Mouse (Mus musculus): ENCODE data around the gene Rad18.
"Not testable (repeated sequence)": the region's sequence is repeated elsewhere in the genome, so short reads cannot be mapped to it uniquely, and the experiment has no call there.

The Rad18 gene

DNA sequence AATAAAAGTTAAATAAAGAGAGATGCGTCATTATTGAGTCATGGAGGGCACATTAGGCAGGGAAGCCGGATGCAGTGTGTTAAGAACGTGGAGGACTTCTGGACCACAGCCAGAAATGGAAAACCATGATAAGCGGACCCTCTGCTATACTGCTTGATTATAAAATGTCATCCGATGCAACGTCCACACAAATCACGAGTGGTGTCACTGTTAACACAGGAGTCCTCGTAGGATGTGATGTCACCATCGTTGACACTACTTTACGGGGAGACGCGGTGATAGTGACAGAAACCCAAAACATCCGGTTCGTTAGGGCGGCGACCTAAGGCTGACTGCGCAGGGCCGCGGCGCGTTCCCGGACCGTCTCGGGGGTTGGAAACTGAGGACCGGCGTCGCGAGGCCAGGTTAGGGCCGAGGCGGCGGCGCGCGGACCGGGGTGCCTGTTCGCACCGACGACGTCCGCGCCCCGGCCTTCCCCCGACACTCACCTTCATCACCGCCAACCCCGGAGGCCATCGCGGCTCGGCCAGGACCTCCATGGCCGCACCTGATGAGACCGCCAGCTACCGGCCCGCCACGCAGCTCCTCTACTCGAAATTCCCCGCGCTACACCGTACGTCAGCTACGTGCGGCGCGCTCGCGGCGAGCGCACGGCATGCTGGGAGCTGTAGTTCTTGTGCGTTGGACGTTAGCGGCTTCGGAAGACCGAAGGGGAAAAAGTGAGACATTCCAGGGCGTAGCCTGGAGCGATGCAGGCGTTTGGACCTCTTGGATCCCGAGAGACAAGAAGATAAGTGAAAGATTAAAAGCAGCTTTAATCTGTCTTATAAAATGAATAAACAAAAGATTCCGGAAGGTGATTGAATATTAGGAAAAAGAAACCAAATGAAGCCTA, at the start of gene Rad18:
TSS of gene Rad18 (minus strand) at position 631 of the 895 bp plus-strand sequence.
- peak; percentile 77 for DNase-seq (ENCODE audit: low read depth)

DNA sequence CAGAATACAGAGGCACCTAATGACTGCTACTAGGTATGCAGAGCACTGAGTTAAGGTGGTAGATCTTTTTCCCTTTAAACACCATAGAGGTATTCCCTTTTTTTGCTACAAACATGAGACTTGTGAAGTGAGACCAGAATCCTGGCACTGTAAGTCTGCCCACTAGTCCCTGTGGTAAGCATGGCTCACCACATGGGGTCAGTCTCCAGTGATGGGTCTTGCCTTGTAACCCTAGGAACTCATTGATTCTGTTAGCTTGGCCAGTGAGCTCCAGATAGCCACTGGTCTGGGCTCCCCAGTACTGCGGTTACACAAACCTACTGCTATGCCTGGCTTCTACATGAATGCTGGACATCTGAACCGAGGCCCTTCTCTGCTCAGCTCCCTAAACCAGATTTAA, 45.8 kb upstream of the Rad18 start:
- DNase-seq (ENCODE audit: low read depth): no peak

DNA sequence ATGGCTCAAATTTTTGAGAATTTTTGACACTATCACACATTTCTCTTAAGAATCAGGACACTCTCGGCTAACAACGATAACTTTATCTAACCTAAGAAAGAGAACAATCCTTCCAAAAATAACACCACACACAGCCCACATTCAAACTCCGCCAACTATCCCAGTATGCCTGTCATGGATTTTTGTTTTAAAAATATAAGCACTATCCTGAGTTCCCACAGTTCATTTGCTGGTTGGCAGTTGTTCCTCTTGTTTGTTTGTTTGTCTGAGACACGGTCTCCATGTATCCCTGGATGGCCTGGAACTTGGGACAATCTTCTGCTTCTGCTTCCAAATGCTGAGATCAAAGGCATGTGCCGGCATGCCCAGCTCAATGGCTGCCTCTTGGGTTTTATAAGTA, 45.3 kb upstream of the Rad18 start:
- DNase-seq (ENCODE audit: low read depth): no peak

- no peak for DNase-seq (ENCODE audit: low read depth)
These were observed 43.1 kb upstream of the Rad18 start for GRCm38 (mm10) chr6:112739635-112740034.

GRCm38 (mm10) chr6:112738924-112739323, 42.4 kb upstream of the Rad18 start:
- peak; percentile 20 for DNase-seq (ENCODE audit: low read depth)

- no peak for DNase-seq (ENCODE audit: low read depth)
These were observed 40.0 kb upstream of the Rad18 start for GRCm38 (mm10) chr6:112736471-112736870.

- no peak for DNase-seq (ENCODE audit: low read depth)
These were observed 38.6 kb upstream of the Rad18 start for GRCm38 (mm10) chr6:112735054-112735453.

DNA sequence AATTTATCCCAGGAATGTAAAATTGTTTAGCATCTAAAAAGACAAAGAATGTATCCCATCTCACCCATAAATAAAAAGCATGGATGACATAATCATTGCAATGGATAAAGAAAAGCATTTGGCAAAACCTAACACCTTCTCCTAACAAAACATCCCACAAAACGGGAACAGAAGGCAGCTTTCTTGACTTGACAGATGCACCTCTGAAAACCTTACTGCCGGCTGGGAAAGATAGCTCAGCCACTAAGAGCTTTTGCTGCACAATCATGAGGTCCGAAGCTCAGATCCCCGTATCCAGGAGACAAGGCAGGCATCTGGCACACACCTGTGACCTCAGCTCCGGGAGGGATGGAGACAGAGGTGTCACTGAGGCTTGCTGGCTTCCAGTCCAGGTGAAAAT, 37.5 kb upstream of the Rad18 start:
- DNase-seq (ENCODE audit: low read depth): no peak

DNA sequence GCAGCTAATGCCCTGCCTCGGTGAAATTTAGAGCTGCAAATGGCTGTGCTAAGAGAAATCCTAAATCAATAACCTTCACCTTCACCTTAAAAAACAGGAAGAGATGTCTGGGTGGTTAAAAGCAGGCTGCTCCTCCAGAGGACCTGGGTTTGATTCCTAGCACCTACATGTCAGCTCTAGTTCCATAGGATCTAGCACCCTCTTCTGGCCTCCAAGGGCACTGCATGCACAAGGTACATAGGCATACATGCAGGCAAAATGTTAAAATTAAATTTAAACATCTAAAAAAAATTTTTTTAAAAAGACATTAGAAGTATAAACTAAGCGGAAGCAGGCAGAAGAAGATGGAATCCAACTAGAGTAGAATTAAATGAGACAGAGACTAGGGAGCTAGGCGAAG, 35.9 kb upstream of the Rad18 start:
- DNase-seq (ENCODE audit: low read depth): no peak

GRCm38 (mm10) chr6:112731386-112731785, 34.9 kb upstream of the Rad18 start:
- no peak for DNase-seq (ENCODE audit: low read depth)

DNA sequence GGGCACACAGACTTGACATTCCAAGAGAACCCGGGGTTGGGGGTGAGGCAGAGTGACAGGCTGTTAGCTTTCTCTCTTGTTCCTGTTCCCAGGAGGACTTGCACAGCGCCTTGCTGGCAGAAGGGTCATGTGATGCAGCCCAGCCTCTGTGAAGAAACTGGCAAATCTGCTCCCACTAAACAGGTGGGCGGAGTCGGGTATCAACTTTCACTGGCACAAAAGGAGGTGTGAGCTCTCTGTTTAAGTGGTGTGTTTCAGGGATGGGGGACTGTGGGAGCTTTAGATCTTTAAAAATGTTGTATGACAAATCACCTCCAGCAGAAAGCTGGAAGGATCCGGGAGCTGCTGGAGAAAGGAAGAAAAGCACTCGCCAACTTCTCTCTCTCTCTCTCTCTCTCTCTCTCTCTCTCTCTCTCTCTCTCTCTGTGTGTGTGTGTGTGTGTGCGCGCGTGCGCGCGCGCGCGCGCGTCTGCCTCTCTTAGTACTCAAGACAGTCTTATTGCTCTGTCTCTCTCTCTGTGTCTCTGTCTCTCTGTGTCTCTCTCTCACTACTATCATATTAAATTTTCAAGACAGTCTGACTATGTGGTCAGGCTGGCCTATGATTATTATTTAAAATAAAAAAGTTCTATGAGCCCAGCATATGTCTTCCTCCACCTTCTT, 32.4 kb upstream of the Rad18 start:
- DNase-seq (ENCODE audit: low read depth): peak; percentile 22

DNA sequence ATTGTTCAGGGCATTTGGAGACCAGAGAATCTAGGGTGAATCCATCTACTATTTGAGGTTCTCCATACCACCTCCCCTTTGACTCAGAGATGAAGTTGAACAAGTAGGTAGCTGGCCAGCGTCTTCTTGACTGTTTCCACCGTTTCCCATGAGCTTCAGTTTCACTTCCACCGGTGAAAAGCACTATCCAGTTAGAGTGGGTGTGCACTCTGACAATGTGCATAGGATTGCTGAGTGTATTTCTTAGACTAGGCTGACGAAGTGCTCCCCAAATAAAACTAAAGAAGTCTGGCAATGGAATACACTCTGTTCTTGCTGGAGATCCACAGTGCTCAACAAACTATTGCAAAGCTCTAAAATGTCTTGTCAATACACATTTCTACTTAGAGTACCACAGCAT, 29.0 kb upstream of the Rad18 start:
- no peak for DNase-seq (ENCODE audit: low read depth)

- no peak for DNase-seq (ENCODE audit: low read depth)
These were observed 24.1 kb upstream of the Rad18 start for GRCm38 (mm10) chr6:112720409-112721080.

GRCm38 (mm10) chr6:112719983-112720382, 23.5 kb upstream of the Rad18 start:
- DNase-seq (ENCODE audit: low read depth): no peak

DNA sequence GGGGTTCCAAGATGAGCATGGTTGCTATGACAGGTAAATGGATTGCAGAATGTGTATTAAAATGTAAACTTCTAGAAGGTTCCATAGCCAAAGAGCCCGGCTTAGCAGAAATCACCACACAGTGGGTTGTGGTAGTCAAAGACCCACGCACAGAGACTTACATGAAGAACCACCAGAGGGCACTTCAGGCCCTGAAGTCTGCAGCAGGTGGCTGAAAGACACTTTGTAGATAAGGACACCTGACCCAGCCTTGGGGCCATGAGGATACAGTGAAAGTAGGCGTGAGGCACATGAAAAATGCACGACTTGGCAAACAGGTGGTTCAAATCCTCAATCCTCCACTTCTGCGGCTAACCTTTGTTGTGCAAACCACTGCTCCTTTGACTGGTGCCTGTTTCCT, 20.7 kb upstream of the Rad18 start:
- DNase-seq (ENCODE audit: low read depth): no peak

- DNase-seq (ENCODE audit: low read depth): no peak
These were observed 17.5 kb upstream of the Rad18 start for GRCm38 (mm10) chr6:112713951-112714350.

GRCm38 (mm10) chr6:112702296-112702695, 5.8 kb upstream of the Rad18 start:
- not testable (repeated sequence) for DNase-seq (ENCODE audit: low read depth)

- DNase-seq (ENCODE audit: low read depth): peak; percentile 34
These were observed 3.9 kb upstream of the Rad18 start for GRCm38 (mm10) chr6:112700392-112700791.

DNA sequence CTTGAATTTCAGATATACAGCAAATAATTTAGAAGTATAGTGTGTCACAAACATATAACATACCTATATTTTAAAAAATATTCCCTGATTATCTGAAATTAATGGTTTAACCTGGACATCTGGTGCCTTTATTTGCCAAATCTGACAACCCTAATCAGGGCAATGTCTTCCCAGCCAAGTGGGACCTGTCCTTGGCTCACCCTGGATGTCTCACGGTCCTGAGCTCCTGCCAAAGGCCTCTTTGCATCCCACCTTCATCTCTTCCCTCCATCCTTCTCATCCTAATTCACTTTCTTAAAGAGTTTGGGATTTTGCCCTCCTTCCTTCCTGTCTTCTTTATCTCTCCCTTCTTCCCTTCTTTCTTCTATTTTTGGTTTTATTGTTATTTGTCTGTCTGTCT, 2.6 kb upstream of the Rad18 start:
- no peak for DNase-seq (ENCODE audit: low read depth)

DNA sequence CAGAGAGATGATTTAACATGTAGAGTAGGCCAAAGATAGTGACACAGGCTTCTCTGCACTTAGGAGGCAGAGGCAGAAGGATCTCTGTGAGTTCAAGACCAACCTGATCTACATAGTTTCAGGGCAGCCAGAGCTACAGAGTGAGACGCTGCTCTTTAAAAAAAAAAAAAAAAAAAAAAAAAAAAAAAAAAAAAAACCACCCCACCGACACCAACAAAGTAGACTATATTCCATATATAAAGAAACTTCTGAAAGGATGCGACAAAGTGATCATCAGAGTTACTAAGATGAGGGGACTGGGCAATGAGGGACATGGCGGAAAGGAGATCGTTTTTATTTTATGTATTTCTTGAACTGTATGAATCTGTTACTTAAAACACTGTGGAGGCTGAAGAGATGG, 2.0 kb downstream of the Rad18 start:
- DNase-seq (ENCODE audit: low read depth): no peak

DNA sequence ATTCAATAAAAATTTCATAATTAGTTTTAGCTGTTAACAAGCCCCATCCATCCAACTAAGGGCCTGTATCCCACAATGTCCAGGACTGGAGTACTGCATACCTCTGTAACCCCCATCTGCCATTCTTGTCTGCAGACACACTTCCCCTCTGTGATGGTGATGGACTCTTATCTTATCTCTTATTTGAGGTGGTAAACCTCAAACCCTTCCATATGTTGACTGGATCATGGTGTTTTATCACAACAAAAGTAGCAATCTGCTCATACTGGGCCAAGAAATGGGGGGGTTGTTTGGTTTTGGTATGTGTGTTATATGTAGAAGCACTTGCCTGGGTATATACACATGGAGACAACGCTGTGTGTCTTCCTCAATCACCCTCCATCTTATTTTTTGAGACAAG, 5.0 kb downstream of the Rad18 start:
- DNase-seq (ENCODE audit: low read depth): no peak

GRCm38 (mm10) chr6:112688033-112688432, 8.5 kb downstream of the Rad18 start:
- no peak for DNase-seq (ENCODE audit: low read depth)

- DNase-seq (ENCODE audit: low read depth): no peak
These were observed 10.0 kb downstream of the Rad18 start for GRCm38 (mm10) chr6:112686485-112686884.

All from c-Kit-positive CD71-negative TER-119-negative erythroid progenitor cells, embryonic 14.5 days (primary cell).